Mouse (Mus musculus): ENCODE data around the gene Ush2a.

The Ush2a gene

GRCm38 (mm10) chr1:188674640-188675510 lies 413.1 kb downstream of the Ush2a start:
- no peak for DNase-seq

GRCm38 (mm10) chr1:188675511-188675863 lies 413.7 kb downstream of the Ush2a start:
- DNase-seq: no peak

GRCm38 (mm10) chr1:188678189-188678588 lies 416.4 kb downstream of the Ush2a start:
- no peak for DNase-seq

- DNase-seq: no peak
Observed at GRCm38 (mm10) chr1:188686362-188686761, 424.5 kb downstream of the Ush2a start.

GRCm38 (mm10) chr1:188696295-188696694 lies 434.5 kb downstream of the Ush2a start:
- DNase-seq: no peak

- DNase-seq: no peak
Observed at GRCm38 (mm10) chr1:188708176-188708575, 446.4 kb downstream of the Ush2a start.

GRCm38 (mm10) chr1:188708694-188709093 lies 446.9 kb downstream of the Ush2a start:
- DNase-seq: no peak

- DNase-seq: no peak
Observed at GRCm38 (mm10) chr1:188714131-188714530, 452.3 kb downstream of the Ush2a start.

- DNase-seq: no peak
Observed at GRCm38 (mm10) chr1:188714941-188715340, 453.1 kb downstream of the Ush2a start.

GRCm38 (mm10) chr1:188716886-188717285 lies 455.1 kb downstream of the Ush2a start:
- DNase-seq: no peak

GRCm38 (mm10) chr1:188725122-188725995 lies 463.5 kb downstream of the Ush2a start:
- no peak for DNase-seq

GRCm38 (mm10) chr1:188726937-188727336 lies 465.1 kb downstream of the Ush2a start:
- no peak for DNase-seq

GRCm38 (mm10) chr1:188728625-188729024 lies 466.8 kb downstream of the Ush2a start:
- DNase-seq: no peak

GRCm38 (mm10) chr1:188729179-188729578 lies 467.4 kb downstream of the Ush2a start:
- no peak for DNase-seq

GRCm38 (mm10) chr1:188734741-188735266 lies 473.0 kb downstream of the Ush2a start:
- no peak for DNase-seq

GRCm38 (mm10) chr1:188742971-188743370 lies 481.1 kb downstream of the Ush2a start:
- DNase-seq: no peak

GRCm38 (mm10) chr1:188755031-188755430 lies 493.2 kb downstream of the Ush2a start:
- DNase-seq: no peak

- no peak for DNase-seq
Observed at GRCm38 (mm10) chr1:188760515-188760914, 498.7 kb downstream of the Ush2a start.

GRCm38 (mm10) chr1:188762463-188762862 lies 500.6 kb downstream of the Ush2a start:
- no peak for DNase-seq

GRCm38 (mm10) chr1:188763761-188764160 lies 501.9 kb downstream of the Ush2a start:
- DNase-seq: no peak

GRCm38 (mm10) chr1:188770828-188771227 lies 509.0 kb downstream of the Ush2a start:
- DNase-seq: no peak

GRCm38 (mm10) chr1:188772516-188773229 lies 510.9 kb downstream of the Ush2a start:
- DNase-seq: no peak

GRCm38 (mm10) chr1:188773631-188774030 lies 511.8 kb downstream of the Ush2a start:
- no peak for DNase-seq
